Mouse (Mus musculus) adrenal gland, adult 18-20 months (tissue): Measurements from ENCODE around the gene Klhl24. TPM values are rescaled to one million over a fixed set of nuclear protein-coding genes. Genes with fewer than 3 reads are reported as not detected.
"Not testable (repeated sequence)": the region's sequence is repeated elsewhere in the genome, so short reads cannot be mapped to it uniquely, and the experiment has no call there.

Experiments
- DNase-seq, 2 experiments: peaks; one replicate each; pipeline ENCODE4 v3.0.0; 2021 to 2022; ENCODE audit warnings: low spot score in 2 of 2
- long read RNA-seq, 2 experiments: library from polyadenylated mRNA; stranded (forward); transcript quantifications; one replicate each; pipeline ENCODE4 v2.0.0; 2021
- total RNA-seq, 2 experiments: library from RNA; stranded (reverse); gene quantifications; 1 replicate in 1 of 2; 2 replicates in 1 of 2; pipeline ENCODE4 v1.2.3; 2021

The Klhl24 gene
- 10 to 100 TPM; 50.1 to 53.9 TPM for total RNA-seq
- long read RNA-seq, experiment 1, full-length matches to known transcripts = 5 of 8 reads
- long read RNA-seq, experiment 1, partial matches to known transcripts = 0 of 8 reads
- long read RNA-seq, experiment 1, other reads (novel, unspliced or antisense) = 3 of 8 reads
- long read RNA-seq, experiment 2, full-length matches to known transcripts = 20 of 27 reads
- long read RNA-seq, experiment 2, partial matches to known transcripts = 2 of 27 reads
- long read RNA-seq, experiment 2, other reads (novel, unspliced or antisense) = 5 of 27 reads

GRCm38 (mm10) chr16:20097069-20097710 is at the start of gene Klhl24:
Gene Klhl24 (plus strand): TSS chr16:20097542.
- DNase-seq = peak; percentile 78 to 83

- no peak for DNase-seq
Observed at GRCm38 (mm10) chr16:20052655-20053054, 44.7 kb upstream of the Klhl24 start.

GRCm38 (mm10) chr16:20072770-20073169 is 24.6 kb upstream of the Klhl24 start:
- DNase-seq = no peak

- no peak for DNase-seq
Observed at GRCm38 (mm10) chr16:20076675-20077074, 20.7 kb upstream of the Klhl24 start.

- no peak for DNase-seq
Observed at GRCm38 (mm10) chr16:20080271-20080670, 17.1 kb upstream of the Klhl24 start.

- no peak for DNase-seq
Observed at GRCm38 (mm10) chr16:20084623-20085022, 12.7 kb upstream of the Klhl24 start.

- DNase-seq = no peak
Observed at GRCm38 (mm10) chr16:20085250-20085905, 12.0 kb upstream of the Klhl24 start.

- no peak for DNase-seq
Observed at GRCm38 (mm10) chr16:20086976-20087375, 10.4 kb upstream of the Klhl24 start.

- DNase-seq = no peak
Observed at GRCm38 (mm10) chr16:20089636-20090035, 7.7 kb upstream of the Klhl24 start.

GRCm38 (mm10) chr16:20090921-20091575 is 6.3 kb upstream of the Klhl24 start:
- no peak for DNase-seq

GRCm38 (mm10) chr16:20095966-20096365 is 1.4 kb upstream of the Klhl24 start:
- no peak for DNase-seq

GRCm38 (mm10) chr16:20097711-20098374 is 501 bp downstream of the Klhl24 start:
- DNase-seq = peak; percentile 88 to 94

GRCm38 (mm10) chr16:20098375-20098727 is 1.0 kb downstream of the Klhl24 start:
- no peak for DNase-seq

- no peak for DNase-seq
Observed at GRCm38 (mm10) chr16:20098866-20099629, 1.7 kb downstream of the Klhl24 start.

- no peak for DNase-seq
Observed at GRCm38 (mm10) chr16:20106996-20107395, 9.7 kb downstream of the Klhl24 start.

- DNase-seq = no peak
Observed at GRCm38 (mm10) chr16:20108961-20109360, 11.6 kb downstream of the Klhl24 start.

- no peak for DNase-seq
Observed at GRCm38 (mm10) chr16:20112649-20113048, 15.3 kb downstream of the Klhl24 start.

GRCm38 (mm10) chr16:20116069-20116468 is 18.7 kb downstream of the Klhl24 start:
- DNase-seq = no peak

GRCm38 (mm10) chr16:20126319-20126883 is 29.1 kb downstream of the Klhl24 start:
- not testable (repeated sequence) for DNase-seq

- no peak for DNase-seq
Observed at GRCm38 (mm10) chr16:20130397-20130796, 33.1 kb downstream of the Klhl24 start.
